Mouse (Mus musculus) embryo, embryonic 11 days (tissue): ENCODE measurements at regions not wholly inside any gene's neighbourhood (a gene's known extent, or its start where the extent isn't known, plus 50 kb on each side); places are given as distances from the start of the nearest gene placed in this dataset.
"Not testable (repeated sequence)": the region's sequence is repeated elsewhere in the genome, so short reads cannot be mapped to it uniquely, and the experiment has no call there.

Experiments
- DNase-seq: peaks from one replicate; pipeline ENCODE4 v3.0.0-alpha.2; 2015

GRCm38 (mm10) chr12:39715120-39715519 is 322.7 kb downstream of the Arl4a start:
- DNase-seq = peak; percentile 55

DNA sequence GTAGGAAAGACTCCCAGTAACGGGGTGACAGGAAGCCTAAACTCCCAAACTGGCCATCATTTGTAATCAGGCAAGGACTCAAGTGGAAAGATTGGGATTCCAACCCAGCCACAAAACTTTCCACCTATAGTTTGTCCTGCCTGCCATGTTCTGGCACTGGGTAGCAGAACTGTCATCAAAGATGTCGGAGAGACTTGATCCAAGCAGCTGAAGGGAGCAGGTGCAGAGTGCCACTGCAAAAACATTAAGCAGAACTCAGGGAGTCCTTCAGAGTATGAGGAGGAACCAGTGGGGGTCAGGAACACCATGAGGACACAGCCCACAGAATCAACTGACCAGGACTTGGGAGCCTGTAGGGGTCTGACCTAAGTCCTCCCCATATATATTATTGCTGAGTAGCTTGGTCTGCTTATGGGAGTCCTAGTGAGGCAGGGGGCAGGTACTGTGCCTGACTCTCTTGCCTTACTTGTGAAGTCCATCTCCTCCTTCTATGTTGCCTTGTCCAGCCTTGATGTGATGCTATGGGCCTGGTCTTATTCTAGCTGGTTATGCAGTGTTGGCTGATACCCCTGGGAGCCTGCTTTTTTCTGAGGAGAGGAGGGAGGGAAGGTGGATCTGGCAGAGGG is 323.5 kb downstream of the Arl4a start:
- DNase-seq = no peak

- DNase-seq = no peak
Observed at GRCm38 (mm10) chr12:39711807-39712206, 326.0 kb downstream of the Arl4a start.

GRCm38 (mm10) chr12:39709850-39710249 is 328.0 kb downstream of the Arl4a start:
- DNase-seq = no peak

DNA sequence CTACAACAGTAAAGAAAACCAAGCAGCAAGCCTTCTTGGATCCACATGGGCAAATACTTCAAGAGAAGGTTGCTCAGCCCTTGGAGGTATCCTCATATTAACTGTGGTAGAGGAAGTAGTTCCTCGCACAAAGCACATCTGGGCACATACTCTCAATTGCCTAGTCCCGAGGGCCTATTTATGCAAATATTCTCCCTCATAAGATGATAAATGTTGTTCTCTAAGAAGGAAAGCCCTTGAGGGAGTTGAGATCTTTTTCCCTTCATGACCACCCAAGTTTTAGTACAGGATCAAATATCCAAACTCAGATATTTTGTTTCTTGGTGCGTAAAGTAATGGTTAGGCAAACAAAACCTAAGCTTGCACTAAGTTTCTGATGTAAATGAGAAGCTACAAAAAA is 340.6 kb downstream of the Arl4a start:
- DNase-seq = peak; percentile 7

- DNase-seq = no peak
Observed at GRCm38 (mm10) chr12:39695322-39695721, 342.5 kb downstream of the Arl4a start.

- DNase-seq = no peak
Observed at GRCm38 (mm10) chr12:39692043-39692442, 345.8 kb downstream of the Arl4a start.

- no peak for DNase-seq
Observed at GRCm38 (mm10) chr12:39685399-39685798, 352.4 kb downstream of the Arl4a start.

DNA sequence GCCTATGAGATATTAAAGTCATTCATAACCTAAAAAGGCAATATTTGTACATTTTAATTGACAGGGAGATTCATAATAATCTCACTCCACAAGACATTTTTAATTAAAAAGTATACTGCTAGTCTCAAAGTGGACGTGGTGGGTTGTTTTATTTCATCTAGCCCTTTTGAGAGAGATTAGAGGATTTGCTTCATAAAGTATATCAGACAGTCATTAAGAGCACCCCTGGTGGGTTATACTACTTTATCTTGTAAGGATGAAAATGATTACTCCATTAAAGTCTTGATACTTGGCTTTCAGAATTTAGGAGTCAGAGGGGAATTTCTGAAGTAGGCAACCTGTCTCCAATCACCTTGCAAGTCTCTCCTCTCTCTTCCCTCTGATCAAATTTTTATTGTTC is 355.7 kb downstream of the Arl4a start:
- DNase-seq = no peak

DNA sequence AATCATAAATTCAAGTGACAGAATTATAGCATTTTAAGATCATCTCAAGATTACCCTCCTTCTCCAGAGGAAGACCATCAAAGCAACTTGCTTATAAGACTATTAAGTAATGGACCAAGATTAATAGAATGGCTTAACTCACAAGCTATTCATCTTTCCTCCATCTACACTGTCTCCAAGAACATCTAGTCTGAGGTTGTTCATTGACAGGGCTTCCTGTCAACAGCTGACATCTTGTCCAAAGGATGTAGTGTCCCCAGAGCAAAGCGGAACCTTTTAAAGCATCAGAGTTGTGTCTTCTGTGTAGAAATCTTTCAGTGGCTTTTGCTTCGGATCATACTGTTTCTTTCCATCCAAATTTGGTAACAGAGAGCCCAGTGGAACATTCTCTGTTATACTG is 362.2 kb downstream of the Arl4a start:
- no peak for DNase-seq

- no peak for DNase-seq
Observed at GRCm38 (mm10) chr12:39667701-39668100, 370.1 kb downstream of the Arl4a start.

DNA sequence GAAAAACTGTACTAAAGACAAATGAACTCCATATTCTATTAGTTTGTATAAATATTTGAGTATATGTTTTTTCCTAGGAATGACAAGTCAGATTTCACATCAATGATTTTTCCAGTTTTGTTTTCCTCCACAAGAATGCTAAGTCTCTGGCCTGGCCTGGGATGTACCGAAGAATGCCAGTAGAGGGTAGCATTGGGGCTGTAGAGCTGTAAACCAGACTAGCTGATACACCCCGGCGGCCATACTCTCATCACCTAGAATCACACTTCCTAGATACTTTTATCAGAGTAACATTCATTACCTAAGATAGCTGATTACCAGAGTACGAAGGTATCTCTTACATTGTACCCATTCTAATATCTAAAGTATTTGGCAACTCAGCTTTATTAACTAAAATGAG is 372.4 kb downstream of the Arl4a start:
- peak; percentile 78 for DNase-seq

DNA sequence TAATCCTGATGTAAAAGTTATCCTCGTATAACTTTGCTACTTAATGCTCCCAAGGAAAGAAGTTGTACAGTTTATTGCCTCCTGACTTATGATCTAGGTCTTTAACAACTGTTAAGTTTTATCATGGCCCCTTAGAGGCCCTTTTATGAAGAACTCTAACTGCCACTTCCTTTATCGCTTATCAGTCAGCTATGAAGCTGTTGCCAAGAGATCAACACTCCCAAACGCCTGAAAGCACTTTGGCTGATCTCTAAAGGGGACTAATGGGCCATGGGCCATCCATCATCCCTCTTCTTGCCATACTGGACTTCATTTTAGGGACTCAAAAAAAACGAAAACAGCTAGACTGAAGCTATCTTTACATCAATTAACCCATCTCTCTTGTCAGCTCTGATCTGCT is 377.4 kb downstream of the Arl4a start:
- DNase-seq = peak; percentile 5

DNA sequence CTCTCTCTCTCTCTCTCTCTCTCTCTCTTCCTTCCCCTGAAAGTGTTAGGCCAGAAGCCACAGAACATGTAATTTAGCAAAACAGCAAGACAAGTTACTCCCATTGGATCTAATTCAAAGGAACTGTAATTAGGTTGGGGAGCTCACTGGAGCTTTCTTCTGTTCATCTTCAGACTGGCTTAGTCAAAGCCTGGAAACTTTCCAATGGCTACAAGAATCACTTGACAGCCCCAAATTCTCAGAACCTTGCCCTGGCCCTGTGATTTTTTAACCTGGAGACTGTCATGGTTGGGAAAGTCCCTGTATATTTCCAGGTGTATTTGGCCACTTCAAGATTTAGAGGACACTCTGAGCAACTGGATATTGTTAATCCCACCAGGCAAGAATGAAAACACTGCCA is 381.2 kb downstream of the Arl4a start:
- no peak for DNase-seq

GRCm38 (mm10) chr12:39648952-39649351 is 388.9 kb downstream of the Arl4a start:
- no peak for DNase-seq

- DNase-seq = no peak
Observed at GRCm38 (mm10) chr12:39646556-39646955, 391.3 kb downstream of the Arl4a start.

GRCm38 (mm10) chr12:39645581-39645980 is 392.2 kb downstream of the Arl4a start:
- DNase-seq = no peak

DNA sequence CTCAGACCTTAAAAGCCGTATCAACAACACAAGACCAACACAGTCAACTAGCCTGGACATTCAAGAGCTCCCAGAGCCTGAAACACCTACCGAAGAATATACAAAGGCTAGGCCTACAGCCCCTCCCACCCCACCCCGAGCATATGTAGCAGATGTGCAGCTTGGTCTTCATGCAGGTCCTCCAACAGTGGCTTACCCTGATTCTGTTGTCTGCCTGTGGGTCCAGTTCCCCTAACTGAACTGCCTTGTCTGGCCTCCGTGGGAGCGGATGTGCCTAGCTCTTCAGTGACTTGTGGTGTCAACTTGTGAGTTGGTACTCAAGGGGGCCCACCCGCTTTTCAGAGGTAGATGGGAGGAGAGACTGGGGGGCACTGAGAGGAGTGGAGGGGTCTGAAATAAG is 398.6 kb downstream of the Arl4a start:
- no peak for DNase-seq

DNA sequence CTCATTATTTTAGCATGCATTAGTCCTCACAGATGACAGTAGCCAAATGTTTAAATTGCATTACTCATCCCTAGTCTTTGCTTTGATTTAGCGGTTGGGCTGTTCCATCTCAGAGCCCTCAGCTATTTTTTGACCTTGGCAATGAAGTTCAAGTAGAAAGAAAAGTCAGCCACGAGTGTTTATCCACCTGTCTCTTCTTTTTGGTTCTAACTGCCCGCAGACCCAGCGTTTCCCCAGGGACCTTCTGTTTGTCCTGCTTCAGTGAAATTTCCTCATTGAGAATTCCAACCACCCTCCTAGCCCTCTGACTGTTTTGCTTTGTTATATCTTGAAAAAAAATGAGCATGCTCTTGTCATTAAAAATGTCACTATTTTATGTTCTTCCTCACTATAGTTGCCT is 403.5 kb downstream of the Arl4a start:
- DNase-seq = peak; percentile 5

DNA sequence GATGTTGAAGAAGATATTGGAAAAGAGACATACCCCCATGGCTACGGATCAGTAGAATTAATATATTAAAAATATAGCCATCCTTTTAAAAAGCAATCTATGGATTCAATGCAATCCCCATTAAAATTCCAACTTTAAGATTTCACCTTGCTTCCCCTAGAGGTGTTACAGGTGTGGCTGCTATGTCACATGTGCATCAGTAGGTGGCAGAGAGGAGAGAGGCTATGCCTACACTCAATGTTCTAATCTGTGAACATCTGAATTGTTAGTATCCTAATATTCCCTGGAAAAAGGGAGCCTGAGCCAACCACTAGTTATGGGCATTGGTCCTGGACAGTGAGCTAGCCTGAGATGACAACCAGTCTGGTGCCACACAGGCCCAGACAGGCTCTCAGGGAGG is 416.6 kb downstream of the Arl4a start:
- DNase-seq = no peak

GRCm38 (mm10) chr12:39605289-39605688 is 432.5 kb downstream of the Arl4a start:
- DNase-seq = no peak

- no peak for DNase-seq
Observed at GRCm38 (mm10) chr12:39604723-39605122, 433.1 kb downstream of the Arl4a start.

- DNase-seq = no peak
Observed at GRCm38 (mm10) chr12:39594726-39595125, 443.1 kb downstream of the Arl4a start.

DNA sequence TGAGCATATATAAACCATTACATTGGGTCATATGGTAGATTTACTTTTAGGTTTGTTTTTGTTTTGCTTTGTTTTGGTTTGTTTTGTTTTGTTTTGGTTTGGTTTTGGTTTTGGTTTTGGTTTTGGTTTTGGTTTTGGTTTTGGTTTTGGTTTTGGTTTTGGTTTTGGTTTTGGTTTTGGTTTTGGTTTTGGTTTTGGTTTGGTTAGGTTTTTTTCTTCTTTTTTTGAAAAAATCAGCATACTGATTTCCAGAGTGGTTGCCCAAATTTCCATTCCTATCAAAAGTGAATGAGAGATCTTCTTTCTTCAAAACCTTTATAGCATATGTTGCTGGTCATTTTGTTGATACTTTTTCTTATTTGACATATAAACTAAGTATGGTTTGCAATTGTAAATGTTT is 444.0 kb downstream of the Arl4a start:
- not testable (repeated sequence) for DNase-seq

GRCm38 (mm10) chr12:39587204-39587909 is 450.5 kb downstream of the Arl4a start:
- no peak for DNase-seq
